8 mouse cellular contexts compared by ENCODE assay signal in genomic region chr11:62076345-62077156, GRCm38 (mm10).
DNase-seq lines count a peak whose midpoint lies in the region; ATAC-seq lines count a peak whose summit lies in the region.

No protein-coding gene starts in this region.

- no peaks in the 10 kb centered on the region for H3K27me3 ChIP-seq in embryonic facial prominence, embryonic 10.5 days (replicated peaks; ENCODE audit: low read depth, poor library complexity, severe bottlenecking)
- H3K27me3 ChIP-seq in intestine, embryonic 16.5 days (replicated peaks; ENCODE audit: control insufficient read depth, insufficient read depth, low read length), result no peaks in the 10 kb centered on the region
- H3K27me3 ChIP-seq in midbrain, embryonic 10.5 days (ENCODE audit: low read depth, poor library complexity, severe bottlenecking), result peaks cover 13% of the 10 kb centered on the region; the same call in 1 of the 2 replicates

- peak overlapping the region; percentile 87 for H3K4me3 ChIP-seq in embryonic facial prominence, embryonic 10.5 days
- H3K4me3 ChIP-seq in intestine, embryonic 16.5 days (ENCODE audit: low read length), result peak overlapping the region; percentile 81
- peak overlapping the region; percentile 86 for H3K4me3 ChIP-seq in midbrain, embryonic 10.5 days

- 5% methylated on average over 42 of the region's 42 CpGs for WGBS in embryonic facial prominence, embryonic 10.5 days
- WGBS in intestine, embryonic 16.5 days, result 4% methylated on average over 42 of the region's 42 CpGs
- 6% methylated on average over 42 of the region's 42 CpGs for WGBS in midbrain, embryonic 10.5 days

- H3K9ac ChIP-seq in intestine, embryonic 16.5 days (ENCODE audit: low read depth, low read length), result peak overlapping the region; percentile 88

- peak; percentile 98 for ATAC-seq in intestine, embryonic 16.5 days

- H3K36me3 ChIP-seq in embryonic facial prominence, embryonic 10.5 days (replicated peaks), result no peaks in the 10 kb centered on the region
- H3K36me3 ChIP-seq in intestine, embryonic 16.5 days (ENCODE audit: control insufficient read depth, insufficient read depth, low read length), result no peaks in the 10 kb centered on the region
- H3K36me3 ChIP-seq in midbrain, embryonic 10.5 days, result no peaks in the 10 kb centered on the region

- no peaks in the 10 kb centered on the region for H3K9me3 ChIP-seq in embryonic facial prominence, embryonic 10.5 days
- H3K9me3 ChIP-seq in intestine, embryonic 16.5 days (ENCODE audit: control insufficient read depth, low read length), result no peaks in the 10 kb centered on the region
- H3K9me3 ChIP-seq in midbrain, embryonic 10.5 days (replicated peaks), result no peaks in the 10 kb centered on the region

- H3K4me2 ChIP-seq in intestine, embryonic 16.5 days (ENCODE audit: low read depth, low read length), result peak overlapping the region; percentile 88

- H3K4me1 ChIP-seq in embryonic facial prominence, embryonic 10.5 days, result peaks cover 17% of the 10 kb centered on the region
- peaks cover 3% of the 10 kb centered on the region for H3K4me1 ChIP-seq in intestine, embryonic 16.5 days (ENCODE audit: control insufficient read depth, insufficient read depth, low read length)
- peaks cover 16% of the 10 kb centered on the region for H3K4me1 ChIP-seq in midbrain, embryonic 10.5 days

- intact Hi-C loops in left cerebral cortex, postnatal 25 days (cut with DNase I), result no loop called here

- peak overlapping the region; percentile 99 for H3K27ac ChIP-seq in embryonic facial prominence, embryonic 10.5 days (replicated peaks)
- H3K27ac ChIP-seq in intestine, embryonic 16.5 days (ENCODE audit: low read length), result peak overlapping the region; percentile 95
- H3K27ac ChIP-seq in midbrain, embryonic 10.5 days (replicated peaks), result peak overlapping the region; percentile 97

- peak; percentile 100 for DNase-seq in adrenal gland, postnatal 14 days
- peak; percentile 100 for DNase-seq in embryonic facial prominence, embryonic 10.5 days (ENCODE audit: low spot score)
- peak; percentile 90 to 99 for DNase-seq in gastrocnemius, postnatal 4 days (ENCODE audit: low spot score in 2 of 2)
- DNase-seq in left cerebral cortex, postnatal 25 days (ENCODE audit: low spot score in 2 of 2), result peak; percentile 88 to 95
- peak; percentile 100 for DNase-seq in midbrain, embryonic 10.5 days (ENCODE audit: low spot score)
- peak; percentile 93 to 94 for DNase-seq in right cerebral cortex, postnatal 36 days (ENCODE audit: low spot score in 2 of 2)
- peak; percentile 98 for DNase-seq in urinary bladder, postnatal 4 days (ENCODE audit: low spot score in 2 of 2)

Comparison
In these comparisons a context has a peak if more than half of its experiments do, and no peak if none do; other contexts are left out.
1. Peak in every context shown above with its lines: DNase-seq, ATAC-seq, H3K4me3 ChIP-seq and H3K27ac ChIP-seq.